Mouse (Mus musculus) intestine, embryonic 16.5 days (tissue): Measurements from ENCODE around the gene Slc8a1. TPM values are rescaled to one million over a fixed set of nuclear protein-coding genes. Genes with fewer than 3 reads are reported as not detected.

Experiments used
- ATAC-seq: fragments of 200-750 bp; cut with Nextera tagmentation; 2 replicates; pipeline ENCODE4 v1.8.0; 2017; ENCODE audit warnings: moderate TSS enrichment, moderate library complexity
- H3K27ac ChIP-seq: fragments of 300-500 bp; sonication (generic); 2 replicates; pipeline ENCODE4 v1.5.1; 2014; ENCODE audit warnings: mild to moderate bottlenecking, low read length
- H3K27me3 ChIP-seq: fragments of 300-500 bp; sonication (generic); replicated peaks from 2 replicates; pipeline ENCODE4 v1.6.1; 2014; ENCODE audit warnings: low read length, control low read depth, mixed read lengths; ENCODE audit not compliant: control insufficient read depth, insufficient read depth
- H3K36me3 ChIP-seq: fragments of 300-500 bp; sonication (generic); 2 replicates; pipeline ENCODE4 v1.6.1; 2014; ENCODE audit warnings: low read length, control low read depth; ENCODE audit not compliant: control insufficient read depth, insufficient read depth
- H3K4me1 ChIP-seq: fragments of 300-500 bp; sonication (generic); 2 replicates; pipeline ENCODE4 v1.6.1; 2014; ENCODE audit warnings: low read length, control low read depth, mixed read lengths; ENCODE audit not compliant: control insufficient read depth, insufficient read depth
- H3K4me2 ChIP-seq: fragments of 300-500 bp; sonication (generic); 2 replicates; pipeline ENCODE4 v1.6.1; 2014; ENCODE audit warnings: low read depth, low read length, control low read depth
- H3K4me3 ChIP-seq: fragments of 300-500 bp; sonication (generic); 2 replicates; pipeline ENCODE4 v1.5.1; 2014; ENCODE audit warnings: mild to moderate bottlenecking, low read length
- H3K9ac ChIP-seq: fragments of 300-500 bp; sonication (generic); 2 replicates; pipeline ENCODE4 v1.6.1; 2014; ENCODE audit warnings: low read depth, low read length
- H3K9me3 ChIP-seq: fragments of 300-500 bp; sonication (generic); 2 replicates; pipeline ENCODE4 v1.6.1; 2016; ENCODE audit warnings: low read length, control low read depth; ENCODE audit not compliant: control insufficient read depth
- WGBS: fragments of 180-500 bp; shearing (Covaris S2); extraction: QIAGEN DNeasy Blood & Tissue Kit; methylation state at CpG from one replicate; pipeline ENCODE4 v1.1.7; 2014; 5-methylcytosine and 5-hydroxymethylcytosine counted together
- polyA plus RNA-seq: library from polyadenylated mRNA; unstranded; fragments of >200 nt; fragmentation: Nextera tagmentation; extraction: Ambion mirVana; gene quantifications from 2 replicates; pipeline ENCODE4 v1.2.1, GENCODE M21; 2015

Slc8a1 gene
- polyA plus RNA-seq, 1 experiment from 2014 or later: 3.6 TPM

DNA sequence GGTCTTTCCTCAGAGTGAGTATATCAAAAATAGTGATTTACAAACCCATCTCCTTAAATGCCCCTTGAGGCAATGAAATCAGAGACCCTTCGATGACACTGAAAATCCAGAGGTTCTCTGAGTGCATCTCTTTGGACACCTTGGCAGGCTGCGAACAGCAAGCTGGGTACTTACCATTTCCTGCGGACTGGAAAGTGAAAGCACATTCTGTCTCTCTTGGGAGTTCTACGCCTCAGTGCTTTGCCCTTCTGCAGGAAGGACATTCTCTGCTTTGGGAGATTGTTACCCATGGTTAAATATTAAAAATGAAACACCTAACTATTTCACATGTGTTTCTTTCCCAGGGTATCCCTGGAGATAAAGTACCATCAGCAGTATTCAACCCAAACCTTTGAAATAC is 354.7 kb downstream of the Slc8a1 start:
- Histone ChIP-seq H3K4me3 (no peak overlapping the region), H3K36me3 (no peaks in the 10 kb centered on the region; the same call in 1 of the 2 replicates), H3K9me3 (no peaks in the 10 kb centered on the region), H3K9ac (no peak overlapping the region), H3K4me1 (no peaks in the 10 kb centered on the region), H3K27me3 (no peaks in the 10 kb centered on the region), H3K4me2 (no peak overlapping the region), H3K27ac (no peak overlapping the region)
- ATAC-seq: no peak
- WGBS: 87% methylated on average over 4 of the region's 4 CpGs

DNA sequence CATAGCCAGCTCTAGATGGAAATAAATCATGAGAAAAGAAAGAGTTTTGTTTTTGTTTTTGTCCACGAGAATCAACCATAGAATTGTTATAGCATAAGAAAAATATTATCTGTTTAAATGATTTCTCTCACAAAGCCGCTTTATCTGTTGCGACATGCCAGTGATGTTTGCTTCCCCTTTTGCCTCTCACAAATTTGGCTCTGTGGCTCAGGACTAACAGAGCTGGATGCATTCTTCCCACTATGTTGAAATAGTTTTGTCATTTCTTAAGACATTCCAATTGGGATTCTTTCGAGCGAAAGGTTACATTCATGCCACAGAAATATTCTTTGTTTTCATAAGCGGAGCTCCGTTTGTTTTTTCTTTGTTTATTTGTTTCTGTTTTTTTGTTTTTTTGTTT is 359.7 kb downstream of the Slc8a1 start:
- no peaks in the 10 kb centered on the region for H3K4me1 ChIP-seq
- H3K9ac ChIP-seq: no peak overlapping the region
- no peak overlapping the region for H3K4me2 ChIP-seq
- H3K4me3 ChIP-seq: no peak overlapping the region
- no peaks in the 10 kb centered on the region for H3K27me3 ChIP-seq
- H3K27ac ChIP-seq: no peak overlapping the region
- ATAC-seq: no peak
- no peaks in the 10 kb centered on the region for H3K36me3 ChIP-seq
- no peaks in the 10 kb centered on the region for H3K9me3 ChIP-seq
- 79% methylated on average over 7 of the region's 7 CpGs for WGBS

DNA sequence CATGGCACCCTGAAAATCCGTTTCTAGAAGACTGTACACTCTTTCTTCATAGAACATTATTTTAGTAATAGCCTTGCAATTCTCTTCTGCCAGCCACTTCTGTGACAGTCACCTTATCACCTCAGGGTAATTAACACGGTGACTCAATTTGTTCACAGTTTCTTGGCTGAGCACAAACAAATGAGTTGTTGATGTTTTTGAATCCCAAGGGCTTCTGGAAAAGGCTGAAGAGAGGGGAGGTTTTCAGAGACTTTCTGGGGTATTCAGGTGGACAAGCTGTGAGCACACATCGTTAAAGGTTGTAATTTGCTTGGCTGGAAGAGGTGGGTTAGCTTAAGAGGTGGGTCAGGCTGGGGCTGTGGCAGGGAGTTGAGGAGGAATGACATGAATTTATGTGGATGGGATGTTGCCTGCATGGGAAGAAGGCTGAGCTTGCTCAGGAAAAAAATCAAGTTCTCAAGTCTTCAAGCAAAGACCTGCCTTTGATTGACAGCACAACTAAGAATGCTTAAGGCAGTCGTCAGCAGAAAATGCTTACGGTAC is 360.3 kb downstream of the Slc8a1 start:
- Histone ChIP-seq H3K9ac (no peak overlapping the region), H3K27me3 (no peaks in the 10 kb centered on the region), H3K4me3 (no peak overlapping the region), H3K27ac (no peak overlapping the region), H3K9me3 (no peaks in the 10 kb centered on the region), H3K4me1 (no peaks in the 10 kb centered on the region), H3K4me2 (no peak overlapping the region), H3K36me3 (no peaks in the 10 kb centered on the region)
- WGBS: 65% methylated on average over 5 of the region's 5 CpGs
- ATAC-seq: no peak

DNA sequence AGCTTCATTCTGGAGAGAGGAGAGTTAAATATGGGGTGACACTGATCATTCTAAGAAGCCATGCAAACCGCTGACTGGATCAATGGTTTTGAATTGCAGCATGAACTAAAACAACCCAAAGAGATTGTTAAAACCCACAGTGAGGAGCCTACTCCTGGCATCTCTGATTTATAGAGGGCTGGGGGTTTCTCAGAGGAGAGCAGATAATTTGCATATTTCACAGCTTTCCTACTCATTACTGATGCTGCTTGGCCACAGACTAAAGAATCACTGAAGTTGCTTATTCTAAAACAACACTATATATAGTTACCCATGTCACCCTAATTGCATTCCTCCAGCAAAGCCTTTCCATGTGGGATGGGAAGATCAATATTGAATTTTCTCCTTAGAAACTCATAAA is 361.0 kb downstream of the Slc8a1 start:
- no peaks in the 10 kb centered on the region for H3K9me3 ChIP-seq
- no peaks in the 10 kb centered on the region for H3K36me3 ChIP-seq
- H3K4me1 ChIP-seq: no peaks in the 10 kb centered on the region
- H3K9ac ChIP-seq: no peak overlapping the region
- no peak overlapping the region for H3K4me3 ChIP-seq
- no peak overlapping the region for H3K27ac ChIP-seq
- H3K4me2 ChIP-seq: no peak overlapping the region
- WGBS: 57% methylated on average over 1 of the region's 1 CpGs
- no peak for ATAC-seq
- no peaks in the 10 kb centered on the region for H3K27me3 ChIP-seq

DNA sequence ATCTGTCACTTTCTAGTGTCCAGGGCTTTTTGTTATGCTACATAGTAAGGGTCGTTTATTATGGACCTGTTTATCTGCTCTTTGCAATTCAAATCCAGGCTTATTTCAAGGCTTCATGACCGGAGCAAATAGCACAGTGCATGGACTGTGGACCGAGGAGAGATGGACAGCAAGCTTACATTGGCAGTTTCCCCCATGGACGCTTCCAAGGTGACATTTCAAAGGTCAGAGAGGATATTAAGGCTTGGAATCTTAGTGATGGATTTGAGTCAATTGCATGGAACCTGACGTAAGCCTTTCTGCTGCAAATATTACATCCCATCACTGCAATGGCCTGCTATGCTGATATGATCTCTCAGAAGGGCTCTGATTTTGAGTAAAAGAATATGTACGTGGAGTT is 362.3 kb downstream of the Slc8a1 start:
- Histone ChIP-seq H3K36me3 (no peaks in the 10 kb centered on the region), H3K27me3 (no peaks in the 10 kb centered on the region), H3K4me1 (no peaks in the 10 kb centered on the region), H3K4me3 (no peak overlapping the region), H3K9me3 (no peaks in the 10 kb centered on the region), H3K4me2 (no peak overlapping the region), H3K9ac (no peak overlapping the region), H3K27ac (no peak overlapping the region)
- ATAC-seq: no peak
- 81% methylated on average over 6 of the region's 6 CpGs for WGBS

DNA sequence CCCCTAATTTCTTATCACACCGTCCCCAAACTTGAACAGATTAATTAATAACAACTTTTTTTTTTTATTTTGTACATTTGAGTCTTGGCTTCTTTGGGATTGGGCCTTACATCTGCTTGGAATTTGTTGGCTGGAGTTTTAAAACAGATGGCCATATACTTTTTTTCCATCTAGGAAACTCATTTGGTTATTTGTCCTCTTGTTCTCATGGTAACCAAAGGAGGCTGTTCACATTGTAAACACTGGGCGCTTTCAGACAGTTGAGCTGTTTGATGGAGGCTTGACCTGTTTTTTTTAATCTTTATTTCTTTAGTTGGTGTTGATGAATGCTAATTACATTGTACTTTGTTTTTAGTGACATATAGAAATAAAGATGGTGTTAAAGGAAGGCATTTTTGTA is 369.1 kb downstream of the Slc8a1 start:
- no peaks in the 10 kb centered on the region for H3K36me3 ChIP-seq
- no peak overlapping the region for H3K9ac ChIP-seq
- no peaks in the 10 kb centered on the region for H3K27me3 ChIP-seq
- no peak overlapping the region for H3K4me2 ChIP-seq
- no peak overlapping the region for H3K4me3 ChIP-seq
- WGBS: 63% methylated on average over 2 of the region's 2 CpGs
- H3K9me3 ChIP-seq: no peaks in the 10 kb centered on the region
- no peaks in the 10 kb centered on the region for H3K4me1 ChIP-seq
- H3K27ac ChIP-seq: no peak overlapping the region
- ATAC-seq: no peak

DNA sequence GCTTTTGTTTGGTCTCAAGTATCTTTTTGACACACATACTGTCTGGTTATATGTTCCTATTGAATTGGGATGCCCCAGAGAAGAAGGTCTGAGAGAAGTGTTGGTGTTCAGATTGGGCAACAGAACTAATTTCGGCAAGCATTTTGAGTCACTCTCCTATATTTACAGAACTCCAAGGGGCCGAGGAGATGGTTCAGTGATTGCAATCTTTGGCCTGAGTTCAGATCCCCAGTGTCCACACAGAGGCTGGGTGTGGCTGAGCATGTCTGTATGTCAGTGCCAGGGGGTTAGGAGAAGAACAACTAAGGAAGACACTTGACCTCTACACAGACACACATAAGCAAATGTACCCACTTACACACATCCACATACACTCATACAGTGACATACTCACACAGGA is 369.7 kb downstream of the Slc8a1 start:
- no peak overlapping the region for H3K4me3 ChIP-seq
- no peak overlapping the region for H3K9ac ChIP-seq
- ATAC-seq: no peak
- 74% methylated on average over 2 of the region's 2 CpGs for WGBS
- H3K4me1 ChIP-seq: no peaks in the 10 kb centered on the region
- no peaks in the 10 kb centered on the region for H3K27me3 ChIP-seq
- H3K4me2 ChIP-seq: no peak overlapping the region
- H3K27ac ChIP-seq: no peak overlapping the region
- H3K9me3 ChIP-seq: no peaks in the 10 kb centered on the region
- no peaks in the 10 kb centered on the region for H3K36me3 ChIP-seq

DNA sequence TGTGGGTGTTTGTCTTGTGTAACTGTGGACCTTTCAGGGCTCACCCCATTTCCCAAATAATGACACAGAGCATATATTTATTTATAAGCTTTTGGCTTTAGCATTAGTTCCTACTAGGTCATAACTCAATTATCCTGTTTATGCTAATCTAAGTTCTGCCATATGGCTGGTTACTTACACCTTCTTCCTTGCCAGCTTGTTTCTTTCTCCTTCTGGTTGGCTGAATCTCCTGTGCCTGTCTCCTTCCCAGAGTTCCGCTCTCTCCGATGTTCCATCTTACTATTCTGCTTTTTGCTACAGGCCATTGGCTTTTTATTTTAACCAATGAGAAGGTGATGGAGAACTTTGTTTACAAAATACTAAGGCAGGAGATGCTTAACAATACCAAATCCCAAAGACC is 374.8 kb downstream of the Slc8a1 start:
- WGBS: 92% methylated on average over 2 of the region's 2 CpGs
- H3K4me1 ChIP-seq: no peaks in the 10 kb centered on the region
- no peak overlapping the region for H3K4me2 ChIP-seq
- ATAC-seq: no peak
- H3K9me3 ChIP-seq: no peaks in the 10 kb centered on the region
- H3K27ac ChIP-seq: no peak overlapping the region
- H3K4me3 ChIP-seq: no peak overlapping the region
- H3K9ac ChIP-seq: no peak overlapping the region
- no peaks in the 10 kb centered on the region for H3K27me3 ChIP-seq
- H3K36me3 ChIP-seq: no peaks in the 10 kb centered on the region

DNA sequence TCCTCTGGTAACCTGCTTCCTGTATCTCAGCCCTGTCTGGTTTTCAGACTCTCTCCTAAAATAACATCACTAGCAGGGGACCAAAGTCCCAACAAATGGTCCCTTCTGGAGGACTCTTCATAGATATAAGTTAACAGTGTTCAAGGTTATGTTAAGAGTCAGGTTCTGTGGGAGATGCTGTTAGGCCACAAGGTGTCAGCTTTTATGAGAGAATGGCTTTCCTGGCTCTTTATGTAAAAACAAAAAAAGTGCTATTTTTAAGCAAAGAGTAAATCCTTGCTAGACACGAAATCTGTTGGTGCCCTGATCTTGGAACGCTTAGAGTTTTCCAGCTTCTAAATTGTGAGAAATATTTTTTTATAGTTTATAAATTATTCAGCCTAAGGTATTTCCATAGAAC is 377.6 kb downstream of the Slc8a1 start:
- H3K9me3 ChIP-seq: no peaks in the 10 kb centered on the region
- no peaks in the 10 kb centered on the region for H3K36me3 ChIP-seq
- H3K27ac ChIP-seq: no peak overlapping the region
- no peaks in the 10 kb centered on the region for H3K27me3 ChIP-seq
- no peaks in the 10 kb centered on the region for H3K4me1 ChIP-seq
- ATAC-seq: no peak
- H3K4me3 ChIP-seq: no peak overlapping the region
- no peak overlapping the region for H3K9ac ChIP-seq
- 75% methylated on average over 2 of the region's 2 CpGs for WGBS
- no peak overlapping the region for H3K4me2 ChIP-seq

DNA sequence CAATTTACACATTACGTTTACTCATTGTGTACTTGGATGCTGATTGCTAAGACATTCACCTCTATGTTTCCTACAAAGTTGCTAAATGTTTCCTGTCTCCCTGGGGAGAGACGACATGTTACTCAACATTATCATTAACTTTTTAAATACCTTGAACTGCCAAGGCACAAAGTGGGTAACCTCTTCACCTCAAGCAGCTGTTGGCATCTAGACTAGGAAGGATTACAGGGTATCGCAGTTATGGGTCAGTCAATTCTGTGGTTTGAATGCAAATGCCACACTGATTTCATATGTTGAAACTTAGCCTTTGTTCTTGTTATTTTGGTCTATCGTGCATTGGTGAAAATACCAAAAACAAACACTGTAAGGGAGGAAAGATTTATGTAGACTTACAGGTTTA is 378.1 kb downstream of the Slc8a1 start:
- Histone ChIP-seq H3K9ac (no peak overlapping the region), H3K27me3 (no peaks in the 10 kb centered on the region), H3K4me3 (no peak overlapping the region), H3K36me3 (no peaks in the 10 kb centered on the region), H3K27ac (no peak overlapping the region), H3K9me3 (no peaks in the 10 kb centered on the region), H3K4me2 (no peak overlapping the region), H3K4me1 (no peaks in the 10 kb centered on the region)
- WGBS: 73% methylated on average over 4 of the region's 4 CpGs
- no peak for ATAC-seq
